Mouse (Mus musculus): ENCODE data around the gene 4931406P16Rik. TPM values are rescaled to one million over a fixed set of nuclear protein-coding genes. Genes with fewer than 3 reads are reported as not detected.

4931406P16Rik gene
- polyA plus RNA-seq, 1 experiment = 31.9 TPM

GRCm38 (mm10) chr7:34327493-34327892 lies 14.1 kb upstream of the 4931406P16Rik start:
- DNase-seq = no peak
- H3K36me3 ChIP-seq (ENCODE audit: control insufficient read depth, insufficient read depth, low read length) = no peaks in the 10 kb centered on the region
- no peak for TF ChIP-seq POLR2A (IDR thresholded peaks at IDR 0.05; ENCODE audit: control insufficient read depth, extremely low read depth, insufficient read depth, low read length, poor library complexity)
- TF ChIP-seq CTCF (IDR thresholded peaks at IDR 0.05; ENCODE audit: borderline replicate concordance, control insufficient read depth, extremely low read depth, insufficient read depth, low read length, poor library complexity) = no peak
- H3K27me3 ChIP-seq (ENCODE audit: control insufficient read depth, insufficient read depth, low read length) = no peaks in the 10 kb centered on the region
- H3K4me1 ChIP-seq (replicated peaks; ENCODE audit: control insufficient read depth, insufficient read depth, low read length) = no peaks in the 10 kb centered on the region
- no peak overlapping the region for H3K27ac ChIP-seq (ENCODE audit: control insufficient read depth, insufficient read depth, low read length)
- no peak overlapping the region for H3K4me3 ChIP-seq (ENCODE audit: control insufficient read depth, insufficient read depth, low read length)
- WGBS = 76% methylated on average over 3 of the region's 3 CpGs

GRCm38 (mm10) chr7:34324857-34325256 lies 11.5 kb upstream of the 4931406P16Rik start:
- WGBS = 89% methylated on average over 1 of the region's 1 CpGs
- Histone ChIP-seq H3K36me3 (ENCODE audit: control insufficient read depth, insufficient read depth, low read length) (no peaks in the 10 kb centered on the region), H3K4me1 (replicated peaks; ENCODE audit: control insufficient read depth, insufficient read depth, low read length) (no peaks in the 10 kb centered on the region), H3K27ac (ENCODE audit: control insufficient read depth, insufficient read depth, low read length) (no peak overlapping the region), H3K27me3 (ENCODE audit: control insufficient read depth, insufficient read depth, low read length) (no peaks in the 10 kb centered on the region), H3K4me3 (ENCODE audit: control insufficient read depth, insufficient read depth, low read length) (no peak overlapping the region)
- DNase-seq = no peak
- TF ChIP-seq CTCF (IDR thresholded peaks at IDR 0.05; ENCODE audit: borderline replicate concordance, control insufficient read depth, extremely low read depth, insufficient read depth, low read length, poor library complexity) = no peak
- no peak for TF ChIP-seq POLR2A (IDR thresholded peaks at IDR 0.05; ENCODE audit: control insufficient read depth, extremely low read depth, insufficient read depth, low read length, poor library complexity)

GRCm38 (mm10) chr7:34324005-34324404 lies 10.7 kb upstream of the 4931406P16Rik start:
- H3K27ac ChIP-seq (ENCODE audit: control insufficient read depth, insufficient read depth, low read length) = no peak overlapping the region
- no peaks in the 10 kb centered on the region for H3K27me3 ChIP-seq (ENCODE audit: control insufficient read depth, insufficient read depth, low read length)
- H3K4me3 ChIP-seq (ENCODE audit: control insufficient read depth, insufficient read depth, low read length) = no peak overlapping the region
- 100% methylated on average over 2 of the region's 2 CpGs for WGBS
- TF ChIP-seq POLR2A (IDR thresholded peaks at IDR 0.05; ENCODE audit: control insufficient read depth, extremely low read depth, insufficient read depth, low read length, poor library complexity) (no peak), CTCF (IDR thresholded peaks at IDR 0.05; ENCODE audit: borderline replicate concordance, control insufficient read depth, extremely low read depth, insufficient read depth, low read length, poor library complexity) (no peak)
- H3K36me3 ChIP-seq (ENCODE audit: control insufficient read depth, insufficient read depth, low read length) = no peaks in the 10 kb centered on the region
- DNase-seq = no peak
- H3K4me1 ChIP-seq (replicated peaks; ENCODE audit: control insufficient read depth, insufficient read depth, low read length) = no peaks in the 10 kb centered on the region

DNA sequence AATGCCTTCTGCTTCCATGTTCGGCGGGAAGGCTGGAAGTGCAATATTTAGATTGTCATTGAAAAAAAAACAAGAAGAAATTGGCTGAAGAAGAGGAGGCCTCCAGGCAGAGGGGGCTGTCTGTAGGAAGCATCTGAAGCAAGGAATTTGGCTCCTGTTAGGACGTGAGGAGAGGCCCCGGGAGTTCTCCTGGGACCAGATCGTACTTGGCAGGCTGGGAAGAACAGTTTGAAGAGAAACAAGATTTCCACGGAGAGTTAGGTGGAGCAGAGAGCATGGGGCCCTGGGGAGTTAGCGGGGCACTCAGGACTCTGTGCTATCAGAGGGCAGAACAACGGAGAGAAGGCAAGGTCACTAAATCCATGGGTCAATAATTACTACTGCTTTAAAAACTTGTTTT lies 10.0 kb upstream of the 4931406P16Rik start:
- TF ChIP-seq CTCF (IDR thresholded peaks at IDR 0.05; ENCODE audit: borderline replicate concordance, control insufficient read depth, extremely low read depth, insufficient read depth, low read length, poor library complexity) (no peak), POLR2A (IDR thresholded peaks at IDR 0.05; ENCODE audit: control insufficient read depth, extremely low read depth, insufficient read depth, low read length, poor library complexity) (no peak)
- Histone ChIP-seq H3K4me3 (ENCODE audit: control insufficient read depth, insufficient read depth, low read length) (no peak overlapping the region), H3K4me1 (replicated peaks; ENCODE audit: control insufficient read depth, insufficient read depth, low read length) (no peaks in the 10 kb centered on the region), H3K27ac (ENCODE audit: control insufficient read depth, insufficient read depth, low read length) (no peak overlapping the region), H3K36me3 (ENCODE audit: control insufficient read depth, insufficient read depth, low read length) (no peaks in the 10 kb centered on the region), H3K27me3 (ENCODE audit: control insufficient read depth, insufficient read depth, low read length) (no peaks in the 10 kb centered on the region)
- no peak for DNase-seq
- WGBS = 92% methylated on average over 8 of the region's 8 CpGs

GRCm38 (mm10) chr7:34321958-34322357 lies 8.6 kb upstream of the 4931406P16Rik start:
- Histone ChIP-seq H3K4me1 (replicated peaks; ENCODE audit: control insufficient read depth, insufficient read depth, low read length) (no peaks in the 10 kb centered on the region), H3K4me3 (ENCODE audit: control insufficient read depth, insufficient read depth, low read length) (no peak overlapping the region), H3K27me3 (ENCODE audit: control insufficient read depth, insufficient read depth, low read length) (no peaks in the 10 kb centered on the region), H3K36me3 (ENCODE audit: control insufficient read depth, insufficient read depth, low read length) (no peaks in the 10 kb centered on the region), H3K27ac (ENCODE audit: control insufficient read depth, insufficient read depth, low read length) (no peak overlapping the region)
- no peak for DNase-seq
- TF ChIP-seq CTCF (IDR thresholded peaks at IDR 0.05; ENCODE audit: borderline replicate concordance, control insufficient read depth, extremely low read depth, insufficient read depth, low read length, poor library complexity) = no peak
- TF ChIP-seq POLR2A (IDR thresholded peaks at IDR 0.05; ENCODE audit: control insufficient read depth, extremely low read depth, insufficient read depth, low read length, poor library complexity) = no peak
- WGBS = 94% methylated on average over 4 of the region's 4 CpGs

DNA sequence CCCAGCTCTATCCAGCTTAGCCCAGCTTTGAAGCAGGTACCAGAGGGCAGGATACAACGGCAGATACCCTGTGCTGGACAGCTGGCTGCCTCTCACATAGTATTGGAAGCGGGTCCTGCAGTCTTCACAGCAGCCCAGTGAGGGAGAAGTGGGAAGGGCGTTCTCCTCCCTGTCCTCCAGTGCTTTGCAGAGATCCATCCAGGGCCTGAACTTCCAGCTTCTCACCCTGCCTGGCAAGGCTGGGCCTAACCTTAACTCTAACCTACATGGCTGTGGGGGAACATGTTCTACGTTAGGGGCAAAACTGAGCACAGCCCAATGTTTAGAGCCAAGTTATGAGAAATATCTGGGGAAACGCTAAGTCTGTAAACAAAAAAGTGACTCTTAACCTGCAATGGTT lies 7.8 kb upstream of the 4931406P16Rik start:
- Histone ChIP-seq H3K4me1 (replicated peaks; ENCODE audit: control insufficient read depth, insufficient read depth, low read length) (no peaks in the 10 kb centered on the region), H3K27ac (ENCODE audit: control insufficient read depth, insufficient read depth, low read length) (no peak overlapping the region), H3K4me3 (ENCODE audit: control insufficient read depth, insufficient read depth, low read length) (no peak overlapping the region), H3K27me3 (ENCODE audit: control insufficient read depth, insufficient read depth, low read length) (no peaks in the 10 kb centered on the region), H3K36me3 (ENCODE audit: control insufficient read depth, insufficient read depth, low read length) (no peaks in the 10 kb centered on the region)
- DNase-seq = no peak
- 94% methylated on average over 5 of the region's 5 CpGs for WGBS
- TF ChIP-seq CTCF (IDR thresholded peaks at IDR 0.05; ENCODE audit: borderline replicate concordance, control insufficient read depth, extremely low read depth, insufficient read depth, low read length, poor library complexity) (no peak), POLR2A (IDR thresholded peaks at IDR 0.05; ENCODE audit: control insufficient read depth, extremely low read depth, insufficient read depth, low read length, poor library complexity) (no peak)

DNA sequence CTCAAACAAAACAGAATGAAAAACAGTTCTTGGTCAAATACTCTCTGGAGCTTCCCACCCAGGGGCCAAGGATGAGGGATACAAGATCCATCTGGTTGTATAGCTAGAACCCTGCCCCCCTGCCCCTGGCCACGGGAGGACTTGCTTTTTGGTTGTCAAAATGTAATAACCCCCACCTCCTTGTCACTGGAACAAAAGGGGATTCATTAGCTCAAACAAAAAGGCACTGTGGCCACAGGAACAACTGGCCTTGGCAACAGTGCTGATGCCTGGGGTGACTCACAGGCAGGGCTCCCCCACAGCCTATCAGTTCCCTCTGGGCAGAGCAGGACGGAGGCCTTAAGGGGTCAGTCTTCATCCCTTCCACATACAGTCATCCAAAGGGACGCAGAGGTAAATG lies 6.6 kb upstream of the 4931406P16Rik start:
- Histone ChIP-seq H3K27me3 (ENCODE audit: control insufficient read depth, insufficient read depth, low read length) (no peaks in the 10 kb centered on the region), H3K27ac (ENCODE audit: control insufficient read depth, insufficient read depth, low read length) (no peak overlapping the region), H3K4me3 (ENCODE audit: control insufficient read depth, insufficient read depth, low read length) (no peak overlapping the region), H3K4me1 (replicated peaks; ENCODE audit: control insufficient read depth, insufficient read depth, low read length) (no peaks in the 10 kb centered on the region), H3K36me3 (ENCODE audit: control insufficient read depth, insufficient read depth, low read length) (no peaks in the 10 kb centered on the region)
- WGBS = 81% methylated on average over 3 of the region's 3 CpGs
- no peak for DNase-seq
- TF ChIP-seq CTCF (IDR thresholded peaks at IDR 0.05; ENCODE audit: borderline replicate concordance, control insufficient read depth, extremely low read depth, insufficient read depth, low read length, poor library complexity) = no peak
- no peak for TF ChIP-seq POLR2A (IDR thresholded peaks at IDR 0.05; ENCODE audit: control insufficient read depth, extremely low read depth, insufficient read depth, low read length, poor library complexity)

All from thymus, adult 2 months (tissue).